Mouse (Mus musculus): ENCODE results near the gene Tgfb1. TPM values are rescaled to one million over a fixed set of nuclear protein-coding genes. Genes with fewer than 3 reads are reported as not detected.

Tgfb1 gene
- polyA plus RNA-seq (2017; shearing (Covaris generic)) = 1 to 10 TPM; 4.7 to 8.6 TPM

GRCm38 (mm10) chr7:25686680-25687531 is at the start of gene Tgfb1:
Tgfb1 (plus strand) TSS chr7:25687002.
- ATAC-seq = peak; percentile 6

GRCm38 (mm10) chr7:25637099-25637498 is 49.7 kb upstream of the Tgfb1 start:
- no peak for ATAC-seq

- no peak for ATAC-seq
Measured at GRCm38 (mm10) chr7:25639754-25640153, 47.0 kb upstream of the Tgfb1 start.

- no peak for ATAC-seq
Measured at GRCm38 (mm10) chr7:25644136-25644535, 42.7 kb upstream of the Tgfb1 start.

GRCm38 (mm10) chr7:25644631-25645030 is 42.2 kb upstream of the Tgfb1 start:
- ATAC-seq = no peak

- no peak for ATAC-seq
Measured at GRCm38 (mm10) chr7:25645074-25645473, 41.7 kb upstream of the Tgfb1 start.

GRCm38 (mm10) chr7:25647574-25648123 is 39.2 kb upstream of the Tgfb1 start:
- ATAC-seq = peak; percentile 54

- no peak for ATAC-seq
Measured at GRCm38 (mm10) chr7:25649839-25650238, 37.0 kb upstream of the Tgfb1 start.

- ATAC-seq = no peak
Measured at GRCm38 (mm10) chr7:25651281-25651680, 35.5 kb upstream of the Tgfb1 start.

- ATAC-seq = no peak
Measured at GRCm38 (mm10) chr7:25652244-25652759, 34.5 kb upstream of the Tgfb1 start.

- ATAC-seq = no peak
Measured at GRCm38 (mm10) chr7:25655601-25656428, 31.0 kb upstream of the Tgfb1 start.

- ATAC-seq = no peak
Measured at GRCm38 (mm10) chr7:25657785-25658184, 29.0 kb upstream of the Tgfb1 start.

GRCm38 (mm10) chr7:25658657-25659472 is 27.9 kb upstream of the Tgfb1 start, which contains the start of the genes Bckdha and Exosc5:
Bckdha (minus strand) TSS chr7:25658981.
Exosc5 (plus strand) TSS chr7:25659164.
- peak; percentile 99 for ATAC-seq

GRCm38 (mm10) chr7:25666381-25666780 is 20.4 kb upstream of the Tgfb1 start:
- no peak for ATAC-seq

- no peak for ATAC-seq
Measured at GRCm38 (mm10) chr7:25669158-25669557, 17.6 kb upstream of the Tgfb1 start.

GRCm38 (mm10) chr7:25669631-25670030 is 17.2 kb upstream of the Tgfb1 start:
- no peak for ATAC-seq

- ATAC-seq = no peak
Measured at GRCm38 (mm10) chr7:25670096-25670495, 16.7 kb upstream of the Tgfb1 start.

GRCm38 (mm10) chr7:25671686-25672085 is 15.1 kb upstream of the Tgfb1 start:
- no peak for ATAC-seq

- no peak for ATAC-seq
Measured at GRCm38 (mm10) chr7:25672442-25672841, 14.4 kb upstream of the Tgfb1 start.

GRCm38 (mm10) chr7:25674297-25674696 is 12.5 kb upstream of the Tgfb1 start:
- no peak for ATAC-seq

- no peak for ATAC-seq
Measured at GRCm38 (mm10) chr7:25674719-25675300, 12.0 kb upstream of the Tgfb1 start, which contains the start of gene Tmem91. Tmem91 (minus strand) TSS chr7:25675166.

Measured in activated CD4-positive, CD25-positive, alpha-beta regulatory T cell, adult 4 months (primary cell).